Mouse (Mus musculus): ENCODE measurements at regions not wholly inside any gene's neighbourhood (a gene's known extent, or its start where the extent isn't known, plus 50 kb on each side); places are given as distances from the start of the nearest gene placed in this dataset.
A peak's percentile ranks its signal among the peaks of the same experiment; 100 is the strongest.

- peak; percentile 37; the same call in 1 of the 2 replicates for ATAC-seq
- no peak overlapping the region for H3K4me3 ChIP-seq (replicated peaks)
- H3K36me3 ChIP-seq = no peaks in the 10 kb centered on the region
- no peaks in the 10 kb centered on the region for H3K9me3 ChIP-seq
- 84% methylated on average over 4 of the region's 4 CpGs for WGBS
- H3K4me2 ChIP-seq (replicated peaks) = no peak overlapping the region
- no peaks in the 10 kb centered on the region for H3K4me1 ChIP-seq (replicated peaks)
- H3K27me3 ChIP-seq = no peaks in the 10 kb centered on the region
- no peak overlapping the region for H3K27ac ChIP-seq
- no peak overlapping the region for H3K9ac ChIP-seq (replicated peaks)
These were observed 688.4 kb downstream of the Basp1 start for GRCm38 (mm10) chr15:24725170-24725569.

GRCm38 (mm10) chr15:24724664-24725063 is 688.9 kb downstream of the Basp1 start:
- no peak overlapping the region for H3K4me3 ChIP-seq (replicated peaks)
- no peak overlapping the region for H3K27ac ChIP-seq
- H3K27me3 ChIP-seq = no peaks in the 10 kb centered on the region
- no peaks in the 10 kb centered on the region for H3K9me3 ChIP-seq
- ATAC-seq = peak; percentile 86; the same call in 1 of the 2 replicates
- H3K36me3 ChIP-seq = no peaks in the 10 kb centered on the region
- no peak overlapping the region for H3K9ac ChIP-seq (replicated peaks)
- no peaks in the 10 kb centered on the region for H3K4me1 ChIP-seq (replicated peaks)
- WGBS = 36% methylated on average over 4 of the region's 4 CpGs
- H3K4me2 ChIP-seq (replicated peaks) = no peak overlapping the region

DNA sequence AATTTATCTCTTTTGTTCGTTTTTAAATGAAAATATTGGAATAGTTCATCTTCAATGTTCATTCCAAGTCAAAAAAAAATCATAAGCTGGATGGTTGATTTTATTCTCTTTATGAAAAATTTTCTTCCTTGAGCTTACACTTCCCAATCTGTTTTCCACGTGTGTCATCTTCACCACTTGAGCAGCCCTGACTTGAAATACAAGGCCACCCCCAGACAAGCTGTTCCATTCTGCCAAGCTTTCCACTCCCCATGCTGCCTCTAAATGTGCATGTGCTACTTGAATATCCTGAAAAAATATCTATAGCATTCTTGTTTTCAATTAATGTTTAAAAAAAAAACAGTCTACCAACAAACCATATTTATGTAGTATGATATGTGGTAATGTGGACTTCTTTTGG is 693.2 kb downstream of the Basp1 start:
- Histone ChIP-seq H3K4me1 (replicated peaks) (no peaks in the 10 kb centered on the region), H3K9me3 (no peaks in the 10 kb centered on the region), H3K4me3 (replicated peaks) (no peak overlapping the region), H3K36me3 (no peaks in the 10 kb centered on the region), H3K27me3 (no peaks in the 10 kb centered on the region), H3K4me2 (replicated peaks) (no peak overlapping the region), H3K27ac (no peak overlapping the region), H3K9ac (replicated peaks) (no peak overlapping the region)
- WGBS = 74% methylated on average over 2 of the region's 2 CpGs
- ATAC-seq = no peak

GRCm38 (mm10) chr15:24682167-24682566 is 731.4 kb downstream of the Basp1 start:
- no peaks in the 10 kb centered on the region for H3K9me3 ChIP-seq
- H3K4me2 ChIP-seq (replicated peaks) = no peak overlapping the region
- H3K4me3 ChIP-seq (replicated peaks) = no peak overlapping the region
- no peaks in the 10 kb centered on the region for H3K36me3 ChIP-seq
- no peak overlapping the region for H3K27ac ChIP-seq
- no peak overlapping the region for H3K9ac ChIP-seq (replicated peaks)
- WGBS = 83% methylated on average over 4 of the region's 4 CpGs
- no peaks in the 10 kb centered on the region for H3K4me1 ChIP-seq (replicated peaks)
- ATAC-seq = no peak
- H3K27me3 ChIP-seq = no peaks in the 10 kb centered on the region

GRCm38 (mm10) chr15:24648938-24649337 is 764.6 kb downstream of the Basp1 start:
- Histone ChIP-seq H3K27me3 (no peaks in the 10 kb centered on the region), H3K9ac (replicated peaks) (no peak overlapping the region), H3K4me3 (replicated peaks) (no peak overlapping the region), H3K4me1 (replicated peaks) (no peaks in the 10 kb centered on the region), H3K9me3 (no peaks in the 10 kb centered on the region), H3K36me3 (no peaks in the 10 kb centered on the region), H3K27ac (no peak overlapping the region), H3K4me2 (replicated peaks) (no peak overlapping the region)
- 76% methylated on average over 1 of the region's 1 CpGs for WGBS
- ATAC-seq = 0 out of 2 replicates have a peak, but pooled peaks have one; percentile 68

GRCm38 (mm10) chr15:24635620-24636019 is 777.9 kb downstream of the Basp1 start:
- 22% methylated on average over 2 of the region's 2 CpGs for WGBS
- 0 out of 2 replicates have a peak, but pooled peaks cover 3% of the 10 kb centered on the region for H3K9me3 ChIP-seq
- H3K4me2 ChIP-seq (replicated peaks) = no peak overlapping the region
- no peaks in the 10 kb centered on the region for H3K36me3 ChIP-seq
- H3K4me1 ChIP-seq (replicated peaks) = no peaks in the 10 kb centered on the region
- no peak overlapping the region for H3K27ac ChIP-seq
- ATAC-seq = no peak
- H3K27me3 ChIP-seq = no peaks in the 10 kb centered on the region
- H3K9ac ChIP-seq (replicated peaks) = no peak overlapping the region
- H3K4me3 ChIP-seq (replicated peaks) = no peak overlapping the region

GRCm38 (mm10) chr15:24596242-24596641 is 817.3 kb downstream of the Basp1 start:
- H3K9ac ChIP-seq (replicated peaks) = no peak overlapping the region
- no peak overlapping the region for H3K27ac ChIP-seq
- 0 out of 2 replicates have a peak, but pooled peaks have one; percentile 63 for ATAC-seq
- H3K4me1 ChIP-seq (replicated peaks) = 0 out of 2 replicates have a peak, but pooled peaks cover 2% of the 10 kb centered on the region
- H3K27me3 ChIP-seq = no peaks in the 10 kb centered on the region
- H3K4me2 ChIP-seq (replicated peaks) = no peak overlapping the region
- WGBS = 46% methylated on average over 4 of the region's 4 CpGs
- H3K9me3 ChIP-seq = no peaks in the 10 kb centered on the region
- H3K36me3 ChIP-seq = no peaks in the 10 kb centered on the region
- H3K4me3 ChIP-seq (replicated peaks) = no peak overlapping the region

DNA sequence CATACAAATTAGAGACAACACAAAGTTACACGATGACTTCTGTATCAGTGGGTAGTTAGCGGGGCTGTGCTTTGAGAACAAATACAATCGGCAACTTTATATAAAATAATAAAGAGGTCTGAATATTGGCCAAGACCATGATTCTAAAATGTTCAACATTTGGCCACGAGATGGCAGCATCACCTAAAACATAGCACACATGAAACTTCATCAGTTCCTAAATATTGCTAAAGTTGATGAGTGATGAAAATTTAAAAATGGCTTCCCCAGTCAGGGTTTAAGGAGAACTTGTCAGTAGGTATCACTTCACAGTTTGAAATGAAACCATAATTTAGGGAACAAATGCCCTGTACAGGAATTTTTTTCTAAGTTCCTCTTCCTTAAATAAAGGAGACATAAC is 824.6 kb downstream of the Basp1 start:
- Histone ChIP-seq H3K4me2 (replicated peaks) (no peak overlapping the region), H3K9me3 (no peaks in the 10 kb centered on the region), H3K4me1 (replicated peaks) (no peaks in the 10 kb centered on the region), H3K4me3 (replicated peaks) (no peak overlapping the region), H3K27ac (no peak overlapping the region), H3K27me3 (no peaks in the 10 kb centered on the region), H3K36me3 (no peaks in the 10 kb centered on the region), H3K9ac (replicated peaks) (no peak overlapping the region)
- 33% methylated on average over 4 of the region's 4 CpGs for WGBS
- ATAC-seq = peak; percentile 40; the same call in 1 of the 2 replicates

- no peaks in the 10 kb centered on the region for H3K36me3 ChIP-seq
- no peaks in the 10 kb centered on the region for H3K9me3 ChIP-seq
- WGBS = 2% methylated on average over 3 of the region's 3 CpGs
- H3K27ac ChIP-seq = peak overlapping the region; percentile 25; the same call in 1 of the 2 replicates
- H3K27me3 ChIP-seq = no peaks in the 10 kb centered on the region
- ATAC-seq = peak; percentile 98
- peaks cover 7% of the 10 kb centered on the region for H3K4me1 ChIP-seq (replicated peaks)
- no peak overlapping the region for H3K4me2 ChIP-seq (replicated peaks)
- no peak overlapping the region for H3K4me3 ChIP-seq (replicated peaks)
- H3K9ac ChIP-seq (replicated peaks) = no peak overlapping the region
These were observed 846.6 kb downstream of the Basp1 start for GRCm38 (mm10) chr15:24566981-24567380.

- no peaks in the 10 kb centered on the region for H3K9me3 ChIP-seq
- no peak overlapping the region for H3K4me3 ChIP-seq (replicated peaks)
- H3K36me3 ChIP-seq = no peaks in the 10 kb centered on the region
- no peak overlapping the region for H3K9ac ChIP-seq (replicated peaks)
- no peak overlapping the region for H3K27ac ChIP-seq
- no peaks in the 10 kb centered on the region for H3K4me1 ChIP-seq (replicated peaks)
- ATAC-seq = no peak
- 86% methylated on average over 4 of the region's 4 CpGs for WGBS
- no peaks in the 10 kb centered on the region for H3K27me3 ChIP-seq
- H3K4me2 ChIP-seq (replicated peaks) = no peak overlapping the region
These were observed 856.8 kb downstream of the Basp1 start for GRCm38 (mm10) chr15:24556806-24557205.

DNA sequence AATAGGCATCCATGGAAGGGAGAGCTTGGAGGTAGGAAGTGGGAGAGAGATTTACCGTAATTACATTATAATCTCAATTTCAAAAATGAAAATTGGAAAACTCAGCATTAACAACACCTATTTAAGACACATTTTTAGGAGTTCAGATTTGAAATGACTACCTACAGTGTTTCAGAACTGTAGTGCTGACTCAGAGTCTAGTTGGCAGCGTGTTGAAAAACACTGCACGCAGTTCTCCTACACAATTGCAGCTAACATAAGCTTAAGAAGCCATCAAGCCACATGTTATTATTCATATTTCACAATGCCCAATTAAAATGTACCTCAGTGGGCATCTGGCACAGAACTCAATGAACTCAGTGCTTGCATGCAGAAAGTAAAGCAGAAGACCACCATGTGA is 863.5 kb downstream of the Basp1 start:
- WGBS = 97% methylated on average over 3 of the region's 3 CpGs
- Histone ChIP-seq H3K9ac (replicated peaks) (no peak overlapping the region), H3K36me3 (no peaks in the 10 kb centered on the region), H3K4me3 (replicated peaks) (no peak overlapping the region), H3K27ac (no peak overlapping the region), H3K9me3 (no peaks in the 10 kb centered on the region), H3K27me3 (no peaks in the 10 kb centered on the region), H3K4me1 (replicated peaks) (no peaks in the 10 kb centered on the region), H3K4me2 (replicated peaks) (no peak overlapping the region)
- ATAC-seq = no peak

GRCm38 (mm10) chr15:24530065-24530464 is 883.5 kb downstream of the Basp1 start:
- Histone ChIP-seq H3K4me2 (replicated peaks) (no peak overlapping the region), H3K9me3 (no peaks in the 10 kb centered on the region), H3K4me3 (replicated peaks) (no peak overlapping the region), H3K36me3 (no peaks in the 10 kb centered on the region), H3K27ac (no peak overlapping the region), H3K4me1 (replicated peaks) (no peaks in the 10 kb centered on the region), H3K9ac (replicated peaks) (no peak overlapping the region), H3K27me3 (no peaks in the 10 kb centered on the region)
- WGBS = 73% methylated on average over 3 of the region's 3 CpGs
- ATAC-seq = no peak

- H3K4me1 ChIP-seq (replicated peaks) = no peaks in the 10 kb centered on the region
- ATAC-seq = no peak
- 80% methylated on average over 5 of the region's 5 CpGs for WGBS
These were observed 886.2 kb downstream of the Basp1 start for GRCm38 (mm10) chr15:24527379-24527778.

More at GRCm38 (mm10) chr15:24527379-24527778, 886.2 kb downstream of the Basp1 start:
- H3K4me3 ChIP-seq (replicated peaks) = no peak overlapping the region
- no peak overlapping the region for H3K4me2 ChIP-seq (replicated peaks)
- H3K36me3 ChIP-seq = no peaks in the 10 kb centered on the region
- H3K27ac ChIP-seq = no peak overlapping the region
- no peak overlapping the region for H3K9ac ChIP-seq (replicated peaks)
- no peaks in the 10 kb centered on the region for H3K9me3 ChIP-seq
- H3K27me3 ChIP-seq = no peaks in the 10 kb centered on the region

Measured in midbrain, embryonic 13.5 days (tissue).